Mouse (Mus musculus) sigmoid colon, adult 10 weeks (tissue): Measurements from ENCODE around the gene I830077J02Rik. TPM values are rescaled to one million over a fixed set of nuclear protein-coding genes. Genes with fewer than 3 reads are reported as not detected.

Experiments
- polyA plus RNA-seq: library from polyadenylated mRNA; stranded (reverse); fragments of 350-450 nt; fragmentation: Illumina TruSeq; extraction: RNeasy Lipid Tissue Mini Kit (QIAGEN cat#74804); gene quantifications from one replicate; pipeline ENCODE4 v1.2.3, GENCODE M21; 2014; ENCODE audit warnings: low read depth, low replicate concordance

I830077J02Rik gene
- polyA plus RNA-seq = 1.7 TPM

DNA sequence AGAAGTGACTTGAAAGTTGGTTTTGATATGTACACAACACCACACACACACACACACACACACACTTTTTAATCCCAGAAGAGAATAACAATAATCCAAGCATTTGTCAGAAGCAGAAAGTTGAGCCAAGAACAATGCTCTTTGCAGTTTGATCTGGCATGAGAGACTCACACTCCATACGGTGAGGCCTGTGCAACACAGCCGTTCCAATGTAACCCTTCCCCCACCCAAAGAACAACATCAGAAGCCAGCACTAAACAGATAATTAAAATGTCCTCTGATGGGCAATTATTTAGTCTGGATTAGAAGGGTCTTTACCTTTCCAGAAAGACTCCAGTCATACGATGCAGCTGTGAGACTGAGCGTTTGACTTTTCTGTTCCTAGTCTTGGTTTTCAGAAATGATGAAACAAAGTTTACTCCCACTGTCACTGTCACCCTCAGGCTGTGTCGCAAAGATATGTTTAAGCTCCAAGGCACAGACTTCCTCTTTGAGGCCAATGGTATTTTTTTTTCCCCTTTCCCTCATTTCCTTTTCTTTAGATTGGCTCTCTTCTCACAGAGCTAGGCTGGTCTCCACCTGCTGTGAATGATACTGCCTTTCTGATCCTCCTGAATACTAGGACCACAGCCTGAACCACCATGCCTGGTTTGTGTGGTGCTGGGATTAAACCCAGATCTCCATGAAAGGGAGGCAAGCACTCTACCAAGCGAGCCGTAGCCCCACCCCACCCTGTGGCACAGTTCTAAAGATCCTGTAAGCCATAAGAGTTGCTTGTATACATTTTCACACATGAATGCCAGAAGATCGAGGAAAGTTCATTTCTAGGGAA, at the start of gene I830077J02Rik:
I830077J02Rik (minus strand) TSS at position 425 of the 832 bp plus-strand sequence.

GRCm38 (mm10) chr3:105973411-105973810, 40.9 kb upstream of the I830077J02Rik start, which contains the start of gene Ovgp1:
Ovgp1 (plus strand) TSS chr3:105973711.

DNA sequence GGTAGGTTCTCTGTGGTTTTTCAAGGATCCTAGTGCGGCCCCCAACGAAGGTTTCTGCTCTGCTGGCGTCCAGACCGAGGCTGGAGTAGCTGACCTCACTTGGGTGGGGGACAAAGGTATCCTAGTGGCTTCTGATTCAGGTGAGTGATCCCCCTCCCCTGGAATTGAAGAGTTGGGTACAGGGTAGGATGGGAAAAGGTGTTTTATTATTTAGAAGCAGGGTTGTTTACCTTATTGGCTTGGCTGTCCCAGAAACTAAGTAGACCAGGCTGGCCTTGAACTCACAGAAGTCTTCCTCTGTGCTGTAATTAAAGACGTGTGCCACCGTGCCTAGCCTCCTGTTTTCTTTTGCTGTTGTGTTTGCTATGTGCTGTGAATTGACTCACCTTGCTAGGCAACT, 27.5 kb upstream of the I830077J02Rik start, which contains the start of gene Atp5f1:
Atp5f1 (minus strand) TSS at position 101 of the 400 bp plus-strand sequence.

DNA sequence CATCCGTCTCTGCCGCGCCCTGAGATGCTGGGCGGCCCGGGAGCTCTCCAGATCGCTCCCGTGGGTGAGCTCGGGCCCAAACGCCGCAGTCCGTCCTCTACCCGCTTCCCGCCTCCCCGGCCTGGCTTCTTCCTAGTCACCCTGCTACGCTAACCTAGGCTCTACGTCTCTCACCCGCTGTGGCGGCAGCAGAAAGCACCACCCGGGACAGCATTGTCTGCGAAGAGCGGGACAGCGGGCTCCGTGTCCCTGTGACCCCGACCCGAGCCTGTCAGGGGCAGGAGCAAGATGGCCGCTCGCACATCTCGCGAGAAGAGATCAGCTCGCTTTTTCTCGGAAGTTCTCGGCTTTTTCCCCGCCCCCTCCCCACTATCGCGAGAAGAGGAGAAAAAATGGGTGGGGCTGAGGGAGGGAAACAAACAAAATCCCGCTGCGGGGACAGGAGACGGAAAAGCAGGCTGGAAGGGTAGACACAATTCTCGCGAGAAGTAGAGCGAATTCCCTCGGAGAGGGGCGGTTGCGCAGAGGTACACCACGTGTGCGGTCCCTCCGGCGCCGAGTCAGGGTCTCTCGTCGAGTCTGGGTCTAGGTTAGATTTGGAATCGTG, 26.6 kb upstream of the I830077J02Rik start, which contains the start of gene Wdr77:
Wdr77 (plus strand) TSS at position 396 of the 607 bp plus-strand sequence.

Other genes with a start within 250 kb of the I830077J02Rik start
- 25.7 TPM for gene Ddx20, start 245.1 kb downstream of the I830077J02Rik start, polyA plus RNA-seq
- 2.1 TPM for gene Inka2, start 228.1 kb downstream of the I830077J02Rik start, polyA plus RNA-seq
- 678 TPM for gene Rap1a, start 131.3 kb downstream of the I830077J02Rik start, polyA plus RNA-seq
- 1.1 TPM for gene Adora3, start 61.8 kb downstream of the I830077J02Rik start, polyA plus RNA-seq
- gene Tmigd3, start 61.8 kb downstream of the I830077J02Rik start, polyA plus RNA-seq = 0.79 TPM
- gene Wdr77, start 26.7 kb upstream of the I830077J02Rik start, polyA plus RNA-seq = 38.5 TPM
- gene Atp5f1, start 27.4 kb upstream of the I830077J02Rik start, polyA plus RNA-seq = 1,241 TPM
- 4.0 TPM for gene Ovgp1, start 41.0 kb upstream of the I830077J02Rik start, polyA plus RNA-seq
- gene Pifo, start 82.0 kb upstream of the I830077J02Rik start, polyA plus RNA-seq = not detected
- 0.76 TPM for gene Chil5, start 100.2 kb upstream of the I830077J02Rik start, polyA plus RNA-seq
- not detected for gene Chia1, start 180.6 kb upstream of the I830077J02Rik start, polyA plus RNA-seq
- gene Chil3, start 234.9 kb upstream of the I830077J02Rik start, polyA plus RNA-seq = 1.0 TPM